Mouse (Mus musculus) 3134 (cell line): ENCODE measurements around the gene Neu4.
A peak's percentile ranks its signal among the peaks of the same experiment; 100 is the strongest.
"Not testable (repeated sequence)": the region's sequence is repeated elsewhere in the genome, so short reads cannot be mapped to it uniquely, and the experiment has no call there.

ENCODE experiments used
- DNase-seq: peaks from one replicate; pipeline ENCODE4 v3.0.0-alpha.2; 2011; ENCODE audit warnings: low spot score; ENCODE audit not compliant: insufficient read length; ENCODE audit errors: extremely low read depth

The Neu4 gene

GRCm38 (mm10) chr1:94020151-94020550 is at the start of gene Neu4:
TSS of gene Neu4 (plus strand) at chr1:94020451.
- DNase-seq = no peak

- not testable (repeated sequence) for DNase-seq
Observed at GRCm38 (mm10) chr1:93970797-93971196, 49.5 kb upstream of the Neu4 start.

- not testable (repeated sequence) for DNase-seq
Observed at GRCm38 (mm10) chr1:93975764-93976163, 44.5 kb upstream of the Neu4 start.

- not testable (repeated sequence) for DNase-seq
Observed at GRCm38 (mm10) chr1:93978287-93978686, 42.0 kb upstream of the Neu4 start.

GRCm38 (mm10) chr1:93980932-93981331 is 39.3 kb upstream of the Neu4 start:
- not testable (repeated sequence) for DNase-seq

GRCm38 (mm10) chr1:93986167-93986566 is 34.1 kb upstream of the Neu4 start:
- no peak for DNase-seq

GRCm38 (mm10) chr1:93988786-93989185 is 31.5 kb upstream of the Neu4 start:
- DNase-seq = no peak

GRCm38 (mm10) chr1:93990209-93990608 is 30.0 kb upstream of the Neu4 start, which contains the start of gene Gal3st2c:
TSS of gene Gal3st2c (plus strand) at chr1:93990509.
- DNase-seq = not testable (repeated sequence)

GRCm38 (mm10) chr1:93991068-93991467 is 29.2 kb upstream of the Neu4 start:
- DNase-seq = not testable (repeated sequence)

- DNase-seq = not testable (repeated sequence)
Observed at GRCm38 (mm10) chr1:93991491-93991890, 28.8 kb upstream of the Neu4 start.

- no peak for DNase-seq
Observed at GRCm38 (mm10) chr1:94001023-94001422, 19.2 kb upstream of the Neu4 start.

- DNase-seq = not testable (repeated sequence)
Observed at GRCm38 (mm10) chr1:94005954-94006506, 14.2 kb upstream of the Neu4 start.

- DNase-seq = not testable (repeated sequence)
Observed at GRCm38 (mm10) chr1:94008826-94009225, 11.4 kb upstream of the Neu4 start.

GRCm38 (mm10) chr1:94011643-94012042 is 8.6 kb upstream of the Neu4 start:
- no peak for DNase-seq

- no peak for DNase-seq
Observed at GRCm38 (mm10) chr1:94027506-94028108, 7.4 kb downstream of the Neu4 start.

GRCm38 (mm10) chr1:94028741-94029140 is 8.5 kb downstream of the Neu4 start:
- DNase-seq = no peak

- no peak for DNase-seq
Observed at GRCm38 (mm10) chr1:94033075-94033602, 12.9 kb downstream of the Neu4 start.

GRCm38 (mm10) chr1:94034984-94035743 is 14.9 kb downstream of the Neu4 start:
- DNase-seq = peak; percentile 91

GRCm38 (mm10) chr1:94040391-94040790 is 20.1 kb downstream of the Neu4 start:
- DNase-seq = no peak

GRCm38 (mm10) chr1:94045559-94045958 is 25.3 kb downstream of the Neu4 start:
- DNase-seq = no peak

- DNase-seq = no peak
Observed at GRCm38 (mm10) chr1:94046544-94046943, 26.3 kb downstream of the Neu4 start.
